Mouse (Mus musculus): ENCODE measurements around the gene Ttll4. TPM values are rescaled to one million over a fixed set of nuclear protein-coding genes. Genes with fewer than 3 reads are reported as not detected.

The Ttll4 gene
- total and polyA plus RNA-seq, 2 experiments = 8.6 to 9.1 TPM

GRCm38 (mm10) chr1:74748643-74749271 lies 87.2 kb downstream of the Ttll4 start, which contains the start of gene Prkag3:
Gene Prkag3, minus strand, starts transcription at chr1:74749221.
- Histone ChIP-seq H3K4me1 (ENCODE audit: control insufficient read depth, insufficient read depth, low read length) (peaks cover 6% of the 10 kb centered on the region; the same call in 1 of the 2 replicates), H3K27me3 (ENCODE audit: control insufficient read depth, insufficient read depth, low read length) (no peaks in the 10 kb centered on the region), H3K27ac (replicated peaks; ENCODE audit: insufficient read depth, low read depth, low read length) (no peak within 1 kb of the TSS), H3K9ac (ENCODE audit: low read depth, low read length) (peak within 1 kb of the TSS; percentile 68), H3K79me2 (ENCODE audit: control insufficient read depth, insufficient read depth, low read length) (no peaks in the 10 kb centered on the region), H3K36me3 (ENCODE audit: control insufficient read depth, insufficient read depth, low read length) (no peaks in the 10 kb centered on the region), H3K4me3 (ENCODE audit: insufficient read depth, low read depth, low read length) (peak within 1 kb of the TSS; percentile 25; the same call in 1 of the 2 replicates)
- DNase-seq (ENCODE audit: extremely low read depth, low read depth, low spot score) = no peak
- TF ChIP-seq CTCF (IDR thresholded peaks at IDR 0.05; ENCODE audit: low read depth, low read length) = peak; percentile 79
- no peak for TF ChIP-seq POLR2A (IDR thresholded peaks at IDR 0.05; ENCODE audit: extremely low read depth, insufficient read depth, low read length)
- WGBS = 10% methylated on average over 30 of the region's 30 CpGs

- no peak for TF ChIP-seq POLR2A (IDR thresholded peaks at IDR 0.05; ENCODE audit: extremely low read depth, insufficient read depth, low read length)
- TF ChIP-seq CTCF (IDR thresholded peaks at IDR 0.05; ENCODE audit: low read depth, low read length) = no peak
- no peak for DNase-seq (ENCODE audit: extremely low read depth, low read depth, low spot score)
Observed at GRCm38 (mm10) chr1:74749301-74749700, 87.8 kb downstream of the Ttll4 start.

GRCm38 (mm10) chr1:74750683-74751082 lies 89.1 kb downstream of the Ttll4 start:
- H3K79me2 ChIP-seq (ENCODE audit: control insufficient read depth, insufficient read depth, low read length) = no peaks in the 10 kb centered on the region
- TF ChIP-seq POLR2A (IDR thresholded peaks at IDR 0.05; ENCODE audit: extremely low read depth, insufficient read depth, low read length) = no peak
- no peak for TF ChIP-seq CTCF (IDR thresholded peaks at IDR 0.05; ENCODE audit: low read depth, low read length)
- no peaks in the 10 kb centered on the region for H3K27me3 ChIP-seq (ENCODE audit: control insufficient read depth, insufficient read depth, low read length)
- H3K36me3 ChIP-seq (ENCODE audit: control insufficient read depth, insufficient read depth, low read length) = no peaks in the 10 kb centered on the region
- H3K9ac ChIP-seq (ENCODE audit: low read depth, low read length) = no peak overlapping the region
- 16% methylated on average over 4 of the region's 4 CpGs for WGBS
- no peak overlapping the region for H3K4me3 ChIP-seq (ENCODE audit: insufficient read depth, low read depth, low read length)
- DNase-seq (ENCODE audit: extremely low read depth, low read depth, low spot score) = peak; percentile 92
- H3K4me1 ChIP-seq (ENCODE audit: control insufficient read depth, insufficient read depth, low read length) = peaks cover 6% of the 10 kb centered on the region; the same call in 1 of the 2 replicates
- peak overlapping the region; percentile 46 for H3K27ac ChIP-seq (replicated peaks; ENCODE audit: insufficient read depth, low read depth, low read length)

More at GRCm38 (mm10) chr1:74749301-74749700, 87.8 kb downstream of the Ttll4 start:
- H3K27ac ChIP-seq (replicated peaks; ENCODE audit: insufficient read depth, low read depth, low read length) = no peak overlapping the region
- no peaks in the 10 kb centered on the region for H3K79me2 ChIP-seq (ENCODE audit: control insufficient read depth, insufficient read depth, low read length)
- no peak overlapping the region for H3K4me3 ChIP-seq (ENCODE audit: insufficient read depth, low read depth, low read length)
- 69% methylated on average over 7 of the region's 7 CpGs for WGBS
- no peaks in the 10 kb centered on the region for H3K36me3 ChIP-seq (ENCODE audit: control insufficient read depth, insufficient read depth, low read length)
- H3K4me1 ChIP-seq (ENCODE audit: control insufficient read depth, insufficient read depth, low read length) = peaks cover 6% of the 10 kb centered on the region; the same call in 1 of the 2 replicates
- H3K27me3 ChIP-seq (ENCODE audit: control insufficient read depth, insufficient read depth, low read length) = no peaks in the 10 kb centered on the region
- no peak overlapping the region for H3K9ac ChIP-seq (ENCODE audit: low read depth, low read length)

- H3K79me2 ChIP-seq (ENCODE audit: control insufficient read depth, insufficient read depth, low read length) = no peaks in the 10 kb centered on the region
- no peak for TF ChIP-seq POLR2A (IDR thresholded peaks at IDR 0.05; ENCODE audit: extremely low read depth, insufficient read depth, low read length)
- no peak for TF ChIP-seq CTCF (IDR thresholded peaks at IDR 0.05; ENCODE audit: low read depth, low read length)
- no peak for DNase-seq (ENCODE audit: extremely low read depth, low read depth, low spot score)
- H3K4me3 ChIP-seq (ENCODE audit: insufficient read depth, low read depth, low read length) = no peak overlapping the region
- peaks cover 6% of the 10 kb centered on the region; the same call in 1 of the 2 replicates for H3K4me1 ChIP-seq (ENCODE audit: control insufficient read depth, insufficient read depth, low read length)
- H3K36me3 ChIP-seq (ENCODE audit: control insufficient read depth, insufficient read depth, low read length) = no peaks in the 10 kb centered on the region
- no peak overlapping the region for H3K27ac ChIP-seq (replicated peaks; ENCODE audit: insufficient read depth, low read depth, low read length)
- WGBS = 90% methylated on average over 8 of the region's 8 CpGs
- H3K27me3 ChIP-seq (ENCODE audit: control insufficient read depth, insufficient read depth, low read length) = no peaks in the 10 kb centered on the region
- no peak overlapping the region for H3K9ac ChIP-seq (ENCODE audit: low read depth, low read length)
Observed at GRCm38 (mm10) chr1:74752150-74752549, 90.6 kb downstream of the Ttll4 start.

- Histone ChIP-seq H3K27me3 (ENCODE audit: control insufficient read depth, insufficient read depth, low read length) (no peaks in the 10 kb centered on the region), H3K79me2 (ENCODE audit: control insufficient read depth, insufficient read depth, low read length) (no peaks in the 10 kb centered on the region), H3K4me3 (ENCODE audit: insufficient read depth, low read depth, low read length) (no peak overlapping the region), H3K9ac (ENCODE audit: low read depth, low read length) (no peak overlapping the region), H3K4me1 (ENCODE audit: control insufficient read depth, insufficient read depth, low read length) (peaks cover 6% of the 10 kb centered on the region; the same call in 1 of the 2 replicates), H3K36me3 (ENCODE audit: control insufficient read depth, insufficient read depth, low read length) (no peaks in the 10 kb centered on the region), H3K27ac (replicated peaks; ENCODE audit: insufficient read depth, low read depth, low read length) (no peak overlapping the region)
- WGBS = over 99% methylated on average over 3 of the region's 3 CpGs
- TF ChIP-seq POLR2A (IDR thresholded peaks at IDR 0.05; ENCODE audit: extremely low read depth, insufficient read depth, low read length) (no peak), CTCF (IDR thresholded peaks at IDR 0.05; ENCODE audit: low read depth, low read length) (no peak)
- no peak for DNase-seq (ENCODE audit: extremely low read depth, low read depth, low spot score)
Observed at GRCm38 (mm10) chr1:74752833-74753232, 91.3 kb downstream of the Ttll4 start.

Other genes starting within 250 kb of the Ttll4 start
- gene Cnot9, start 155.7 kb upstream of the Ttll4 start, total RNA-seq (2014; rRNA removed) = 8.5 and 10.5 TPM in 2 replicates
- gene Cnot9, start 155.7 kb upstream of the Ttll4 start, polyA plus RNA-seq (2012; rRNA removed) = 9.6 and 10.7 TPM in 2 replicates
- gene Plcd4, start 118.9 kb upstream of the Ttll4 start, total RNA-seq (2014; rRNA removed) = not detected in 2 replicates
- not detected in 2 replicates for gene Plcd4, start 118.9 kb upstream of the Ttll4 start, polyA plus RNA-seq (2012; rRNA removed)
- gene Usp37, start 117.5 kb upstream of the Ttll4 start, total RNA-seq (2014; rRNA removed) = 5.3 and 8.8 TPM in 2 replicates
- gene Usp37, start 117.5 kb upstream of the Ttll4 start, polyA plus RNA-seq (2012; rRNA removed) = 1.0 and 1.4 TPM in 2 replicates
- gene Zfp142, start 73.5 kb upstream of the Ttll4 start, total RNA-seq (2014; rRNA removed) = 2.0 and 2.6 TPM in 2 replicates
- 2.9 and 4.7 TPM in 2 replicates for gene Zfp142, start 73.5 kb upstream of the Ttll4 start, polyA plus RNA-seq (2012; rRNA removed)
- gene Bcs1l, start 73.5 kb upstream of the Ttll4 start, total RNA-seq (2014; rRNA removed) = 11.6 and 12.4 TPM in 2 replicates
- gene Bcs1l, start 73.5 kb upstream of the Ttll4 start, polyA plus RNA-seq (2012; rRNA removed) = 17.8 and 18.3 TPM in 2 replicates
- 11.9 and 13.5 TPM in 2 replicates for gene Rnf25, start 60.3 kb upstream of the Ttll4 start, total RNA-seq (2014; rRNA removed)
- 28.0 and 34.8 TPM in 2 replicates for gene Rnf25, start 60.3 kb upstream of the Ttll4 start, polyA plus RNA-seq (2012; rRNA removed)
- gene Stk36, start 60.3 kb upstream of the Ttll4 start, total RNA-seq (2014; rRNA removed) = 0.27 and 0.37 TPM in 2 replicates
- 0.84 and 1.00 TPM in 2 replicates for gene Stk36, start 60.3 kb upstream of the Ttll4 start, polyA plus RNA-seq (2012; rRNA removed)
- 501 and 607 TPM in 2 replicates for gene Cyp27a1, start 51.8 kb downstream of the Ttll4 start, total RNA-seq (2014; rRNA removed)
- 223 and 259 TPM in 2 replicates for gene Cyp27a1, start 51.8 kb downstream of the Ttll4 start, polyA plus RNA-seq (2012; rRNA removed)
- gene Prkag3, start 87.5 kb downstream of the Ttll4 start, total RNA-seq (2014; rRNA removed) = 0.07 and 0.28 TPM in 2 replicates
- gene Prkag3, start 87.5 kb downstream of the Ttll4 start, polyA plus RNA-seq (2012; rRNA removed) = 0.02 TPM in 1 of 2 replicates, not detected in the other
- not detected in 2 replicates for gene Wnt6, start 110.1 kb downstream of the Ttll4 start, total RNA-seq (2014; rRNA removed)
- 0.05 and 0.28 TPM in 2 replicates for gene Wnt6, start 110.1 kb downstream of the Ttll4 start, polyA plus RNA-seq (2012; rRNA removed)
- gene Wnt10a, start 129.8 kb downstream of the Ttll4 start, total RNA-seq (2014; rRNA removed) = 1.0 TPM in 1 of 2 replicates, not detected in the other
- gene Wnt10a, start 129.8 kb downstream of the Ttll4 start, polyA plus RNA-seq (2012; rRNA removed) = not detected in 2 replicates
- gene Cdk5r2, start 193.2 kb downstream of the Ttll4 start, total RNA-seq (2014; rRNA removed) = not detected in 2 replicates
- gene Cdk5r2, start 193.2 kb downstream of the Ttll4 start, polyA plus RNA-seq (2012; rRNA removed) = not detected in 2 replicates
- gene Fev, start 223.7 kb downstream of the Ttll4 start, total RNA-seq (2014; rRNA removed) = not detected in 2 replicates
- not detected in 2 replicates for gene Fev, start 223.7 kb downstream of the Ttll4 start, polyA plus RNA-seq (2012; rRNA removed)
- not detected in 2 replicates for gene Cryba2, start 231.4 kb downstream of the Ttll4 start, total RNA-seq (2014; rRNA removed)
- not detected in 2 replicates for gene Cryba2, start 231.4 kb downstream of the Ttll4 start, polyA plus RNA-seq (2012; rRNA removed)